Mouse (Mus musculus): ENCODE results near the gene Tmem50b. TPM values are rescaled to one million over a fixed set of nuclear protein-coding genes. Genes with fewer than 3 reads are reported as not detected.

Tmem50b gene
- total RNA-seq, 4 experiments from 2014 or later = 78.8 to 108 (median 89.8) TPM

GRCm38 (mm10) chr16:91609501-91610245 is 12.1 kb upstream of the Tmem50b start:
- no peak for DNase-seq (ENCODE audit: low spot score in 2 of 2)

GRCm38 (mm10) chr16:91606958-91607357 is 9.4 kb upstream of the Tmem50b start:
- no peak for DNase-seq (ENCODE audit: low spot score in 2 of 2)

GRCm38 (mm10) chr16:91605156-91605555 is 7.6 kb upstream of the Tmem50b start:
- no peak for DNase-seq (ENCODE audit: low spot score in 2 of 2)

GRCm38 (mm10) chr16:91601693-91602092 is 4.1 kb upstream of the Tmem50b start:
- no peak for DNase-seq (ENCODE audit: low spot score in 2 of 2)

GRCm38 (mm10) chr16:91601081-91601480 is 3.5 kb upstream of the Tmem50b start:
- DNase-seq (ENCODE audit: low spot score in 2 of 2) = no peak

- no peak for DNase-seq (ENCODE audit: low spot score in 2 of 2)
These were observed 1.6 kb upstream of the Tmem50b start for GRCm38 (mm10) chr16:91599242-91599641.

- no peak for DNase-seq (ENCODE audit: low spot score in 2 of 2)
These were observed 575 bp downstream of the Tmem50b start for GRCm38 (mm10) chr16:91596779-91597671.

- DNase-seq (ENCODE audit: low spot score in 2 of 2) = no peak
These were observed 1.2 kb downstream of the Tmem50b start for GRCm38 (mm10) chr16:91596397-91596778.

GRCm38 (mm10) chr16:91595076-91595475 is 2.5 kb downstream of the Tmem50b start:
- DNase-seq (ENCODE audit: low spot score in 2 of 2) = peak in 1 of 2 experiments; percentile 32

- no peak for DNase-seq (ENCODE audit: low spot score in 2 of 2)
These were observed 4.3 kb downstream of the Tmem50b start for GRCm38 (mm10) chr16:91593262-91593661.

- DNase-seq (ENCODE audit: low spot score in 2 of 2) = no peak
These were observed 5.4 kb downstream of the Tmem50b start for GRCm38 (mm10) chr16:91592162-91592561.

GRCm38 (mm10) chr16:91588703-91589102 is 8.9 kb downstream of the Tmem50b start:
- no peak for DNase-seq (ENCODE audit: low spot score in 2 of 2)

GRCm38 (mm10) chr16:91587730-91588453 is 9.7 kb downstream of the Tmem50b start:
- DNase-seq (ENCODE audit: low spot score in 2 of 2) = no peak

GRCm38 (mm10) chr16:91586244-91586643 is 11.4 kb downstream of the Tmem50b start:
- no peak for DNase-seq (ENCODE audit: low spot score in 2 of 2)

- no peak for DNase-seq (ENCODE audit: low spot score in 2 of 2)
These were observed 12.0 kb downstream of the Tmem50b start for GRCm38 (mm10) chr16:91585617-91586016.

- no peak for DNase-seq (ENCODE audit: low spot score in 2 of 2)
These were observed 15.3 kb downstream of the Tmem50b start for GRCm38 (mm10) chr16:91582307-91582706.

GRCm38 (mm10) chr16:91578980-91579720 is 18.4 kb downstream of the Tmem50b start:
- peak; percentile 38 to 47 for DNase-seq (ENCODE audit: low spot score in 2 of 2)

GRCm38 (mm10) chr16:91575151-91575550 is 22.4 kb downstream of the Tmem50b start:
- no peak for DNase-seq (ENCODE audit: low spot score in 2 of 2)

GRCm38 (mm10) chr16:91571105-91571504 is 26.5 kb downstream of the Tmem50b start:
- DNase-seq (ENCODE audit: low spot score in 2 of 2) = no peak

- no peak for DNase-seq (ENCODE audit: low spot score in 2 of 2)
These were observed 28.6 kb downstream of the Tmem50b start for GRCm38 (mm10) chr16:91568960-91569359.

GRCm38 (mm10) chr16:91566002-91566401 is 31.6 kb downstream of the Tmem50b start:
- no peak for DNase-seq (ENCODE audit: low spot score in 2 of 2)
